Mouse (Mus musculus): ENCODE data around the gene Pef1. TPM values are rescaled to one million over a fixed set of nuclear protein-coding genes. Genes with fewer than 3 reads are reported as not detected.
A peak's percentile ranks its signal among the peaks of the same experiment; 100 is the strongest.

Pef1 gene
- polyA plus RNA-seq, 2 experiments, result 24.9 to 38.9 TPM

GRCm38 (mm10) chr4:130167321-130167720 is 65.0 kb downstream of the Pef1 start:
- no peak overlapping the region for H3K4me3 ChIP-seq (ENCODE audit: insufficient read depth in 1 of 2, low read depth in 2 of 2, low read length in 2 of 2)
- DNase-seq (ENCODE audit: low read depth in 3 of 3, low spot score in 3 of 3) (no peak), ATAC-seq (ENCODE audit: insufficient read depth) (no peak)
- 45% methylated on average over 22 of the region's 22 CpGs for WGBS (ENCODE audit: insufficient replicate concordance)
- H3K27me3 ChIP-seq (ENCODE audit: control insufficient read depth, insufficient read depth, low read length), result peaks cover 13% of the 10 kb centered on the region
- peaks cover 0 to 4% of the 10 kb centered on the region in 2 experiments; a peak in 2 of 4 replicates for H3K4me1 ChIP-seq (replicated peaks; ENCODE audit: control insufficient read depth in 2 of 2, insufficient read depth in 2 of 2, low read length in 1 of 2)
- no peaks in the 10 kb centered on the region for H3K9me3 ChIP-seq (ENCODE audit: control insufficient read depth, low read length)
- no peak for TF ChIP-seq EP300 (IDR thresholded peaks at IDR 0.05; ENCODE audit: low read depth)
- no peak for TF ChIP-seq CTCF (IDR thresholded peaks at IDR 0.05; ENCODE audit: low read depth)
- no peak overlapping the region for H3K9ac ChIP-seq (replicated peaks)
- no peak overlapping the region for H3K27ac ChIP-seq
- H3K36me3 ChIP-seq (replicated peaks; ENCODE audit: control insufficient read depth, insufficient read depth, low read depth), result 0 out of 2 replicates have a peak, but pooled peaks cover 4% of the 10 kb centered on the region
- no peak overlapping the region; the same call in 1 of the 2 replicates for H3K4me2 ChIP-seq (ENCODE audit: low read depth)

GRCm38 (mm10) chr4:130167814-130168213 is 65.5 kb downstream of the Pef1 start:
- H3K36me3 ChIP-seq (replicated peaks; ENCODE audit: control insufficient read depth, insufficient read depth, low read depth), result 0 out of 2 replicates have a peak, but pooled peaks cover 4% of the 10 kb centered on the region
- no peak overlapping the region; the same call in 1 of the 2 replicates for H3K4me2 ChIP-seq (ENCODE audit: low read depth)
- TF ChIP-seq CTCF (IDR thresholded peaks at IDR 0.05; ENCODE audit: low read depth) (no peak), EP300 (IDR thresholded peaks at IDR 0.05; ENCODE audit: low read depth) (no peak)
- no peak overlapping the region for H3K4me3 ChIP-seq (ENCODE audit: insufficient read depth in 1 of 2, low read depth in 2 of 2, low read length in 2 of 2)
- peaks cover 9% of the 10 kb centered on the region for H3K27me3 ChIP-seq (ENCODE audit: control insufficient read depth, insufficient read depth, low read length)
- no peak overlapping the region for H3K27ac ChIP-seq
- WGBS (ENCODE audit: insufficient replicate concordance), result 38% methylated on average over 9 of the region's 9 CpGs
- DNase-seq (ENCODE audit: low read depth in 3 of 3, low spot score in 3 of 3) (no peak), ATAC-seq (ENCODE audit: insufficient read depth) (no peak)
- no peak overlapping the region for H3K9ac ChIP-seq (replicated peaks)
- H3K9me3 ChIP-seq (ENCODE audit: control insufficient read depth, low read length), result no peaks in the 10 kb centered on the region
- H3K4me1 ChIP-seq (replicated peaks; ENCODE audit: control insufficient read depth in 2 of 2, insufficient read depth in 2 of 2, low read length in 1 of 2), result peaks cover 0 to 8% of the 10 kb centered on the region in 2 experiments; a peak in 2 of 4 replicates

- ATAC-seq (ENCODE audit: insufficient read depth) (peak; percentile 24), DNase-seq (ENCODE audit: low read depth in 3 of 3, low spot score in 3 of 3) (no peak)
- Histone ChIP-seq H3K4me1 (replicated peaks; ENCODE audit: control insufficient read depth in 2 of 2, insufficient read depth in 2 of 2, low read length in 1 of 2) (peaks cover 4 to 13% of the 10 kb centered on the region in 2 experiments), H3K36me3 (replicated peaks; ENCODE audit: control insufficient read depth, insufficient read depth, low read depth) (0 out of 2 replicates have a peak, but pooled peaks cover 4% of the 10 kb centered on the region), H3K27me3 (ENCODE audit: control insufficient read depth, insufficient read depth, low read length) (peaks cover 4% of the 10 kb centered on the region), H3K9ac (replicated peaks) (no peak overlapping the region), H3K4me3 (ENCODE audit: insufficient read depth in 1 of 2, low read depth in 2 of 2, low read length in 2 of 2) (no peak overlapping the region), H3K27ac (no peak overlapping the region), H3K9me3 (ENCODE audit: control insufficient read depth, low read length) (no peaks in the 10 kb centered on the region), H3K4me2 (ENCODE audit: low read depth) (no peak overlapping the region)
- WGBS (ENCODE audit: insufficient replicate concordance), result 38% methylated on average over 16 of the region's 16 CpGs
- TF ChIP-seq CTCF (IDR thresholded peaks at IDR 0.05; ENCODE audit: low read depth), result peak; percentile 32; the same call in 1 of the 2 replicates
- TF ChIP-seq EP300 (IDR thresholded peaks at IDR 0.05; ENCODE audit: low read depth), result no peak
These were observed 66.2 kb downstream of the Pef1 start for GRCm38 (mm10) chr4:130168280-130169183.

GRCm38 (mm10) chr4:130169411-130169971 is 67.1 kb downstream of the Pef1 start:
- H3K36me3 ChIP-seq (replicated peaks; ENCODE audit: control insufficient read depth, insufficient read depth, low read depth), result 0 out of 2 replicates have a peak, but pooled peaks cover 4% of the 10 kb centered on the region
- no peak overlapping the region for H3K4me2 ChIP-seq (ENCODE audit: low read depth)
- no peak for TF ChIP-seq EP300 (IDR thresholded peaks at IDR 0.05; ENCODE audit: low read depth)
- TF ChIP-seq CTCF (IDR thresholded peaks at IDR 0.05; ENCODE audit: low read depth), result no peak
- no peak overlapping the region for H3K9ac ChIP-seq (replicated peaks)
- no peak overlapping the region for H3K27ac ChIP-seq
- H3K4me3 ChIP-seq (ENCODE audit: insufficient read depth in 1 of 2, low read depth in 2 of 2, low read length in 2 of 2), result no peak overlapping the region
- H3K27me3 ChIP-seq (ENCODE audit: control insufficient read depth, insufficient read depth, low read length), result no peaks in the 10 kb centered on the region; the same call in 1 of the 2 replicates
- H3K4me1 ChIP-seq (replicated peaks; ENCODE audit: control insufficient read depth in 2 of 2, insufficient read depth in 2 of 2, low read length in 1 of 2), result peaks cover 10 to 19% of the 10 kb centered on the region in 2 experiments
- no peaks in the 10 kb centered on the region for H3K9me3 ChIP-seq (ENCODE audit: control insufficient read depth, low read length)
- DNase-seq (ENCODE audit: low read depth in 3 of 3, low spot score in 3 of 3) (no peak), ATAC-seq (ENCODE audit: insufficient read depth) (no peak)
- WGBS (ENCODE audit: insufficient replicate concordance), result 68% methylated on average over 16 of the region's 16 CpGs

GRCm38 (mm10) chr4:130170362-130170761 is 68.0 kb downstream of the Pef1 start:
- H3K4me3 ChIP-seq (ENCODE audit: insufficient read depth in 1 of 2, low read depth in 2 of 2, low read length in 2 of 2), result no peak overlapping the region
- peaks cover 4% of the 10 kb centered on the region for H3K27me3 ChIP-seq (ENCODE audit: control insufficient read depth, insufficient read depth, low read length)
- no peak overlapping the region for H3K9ac ChIP-seq (replicated peaks)
- peaks cover 10 to 22% of the 10 kb centered on the region in 2 experiments for H3K4me1 ChIP-seq (replicated peaks; ENCODE audit: control insufficient read depth in 2 of 2, insufficient read depth in 2 of 2, low read length in 1 of 2)
- DNase-seq (ENCODE audit: low read depth in 3 of 3, low spot score in 3 of 3), result no peak
- ATAC-seq (ENCODE audit: insufficient read depth), result no peak
- H3K36me3 ChIP-seq (replicated peaks; ENCODE audit: control insufficient read depth, insufficient read depth, low read depth), result 0 out of 2 replicates have a peak, but pooled peaks cover 4% of the 10 kb centered on the region
- H3K9me3 ChIP-seq (ENCODE audit: control insufficient read depth, low read length), result no peaks in the 10 kb centered on the region
- H3K27ac ChIP-seq, result no peak overlapping the region
- WGBS (ENCODE audit: insufficient replicate concordance), result 54% methylated on average over 4 of the region's 4 CpGs
- TF ChIP-seq CTCF (IDR thresholded peaks at IDR 0.05; ENCODE audit: low read depth) (no peak), EP300 (IDR thresholded peaks at IDR 0.05; ENCODE audit: low read depth) (no peak)
- H3K4me2 ChIP-seq (ENCODE audit: low read depth), result no peak overlapping the region
